Mouse (Mus musculus) erythroblast, embryonic 14.5 days (primary cell): ENCODE results near the gene Trpm4.

Experiments used
- GATA1 ChIP-seq: IDR thresholded peaks from 2 replicates; pipeline ENCODE4 v1.6.1; 2012; ENCODE audit warnings: low read length, inconsistent platforms, mixed read lengths
- TAL1 ChIP-seq: IDR thresholded peaks from 3 replicates; pipeline ENCODE4 v1.6.1; 2012; ENCODE audit warnings: low read length, inconsistent platforms, mixed read lengths

- TF ChIP-seq GATA1 (no peak), TAL1 (no peak)
Observed at GRCm38 (mm10) chr7:45346905-45347304, 13.3 kb upstream of the Trpm4 start.
